Mouse (Mus musculus): ENCODE results near the gene Rasl11b.

Gene Rasl11b

GRCm38 (mm10) chr5:74194841-74195613 lies at the start of gene Rasl11b:
TSS of gene Rasl11b (plus strand) at chr5:74195286.
- DNase-seq (ENCODE audit: low spot score) = peak; percentile 93

- no peak for DNase-seq (ENCODE audit: low spot score)
Measured at GRCm38 (mm10) chr5:74147631-74148030, 47.5 kb upstream of the Rasl11b start.

- DNase-seq (ENCODE audit: low spot score) = no peak
Measured at GRCm38 (mm10) chr5:74149975-74150374, 45.1 kb upstream of the Rasl11b start.

- DNase-seq (ENCODE audit: low spot score) = no peak
Measured at GRCm38 (mm10) chr5:74151774-74152173, 43.3 kb upstream of the Rasl11b start.

- DNase-seq (ENCODE audit: low spot score) = no peak
Measured at GRCm38 (mm10) chr5:74155860-74156351, 39.2 kb upstream of the Rasl11b start.

- DNase-seq (ENCODE audit: low spot score) = no peak
Measured at GRCm38 (mm10) chr5:74158929-74159632, 36.0 kb upstream of the Rasl11b start.

- no peak for DNase-seq (ENCODE audit: low spot score)
Measured at GRCm38 (mm10) chr5:74159906-74160305, 35.2 kb upstream of the Rasl11b start.

GRCm38 (mm10) chr5:74160349-74160748 lies 34.7 kb upstream of the Rasl11b start:
- DNase-seq (ENCODE audit: low spot score) = no peak

- DNase-seq (ENCODE audit: low spot score) = no peak
Measured at GRCm38 (mm10) chr5:74161297-74161926, 33.7 kb upstream of the Rasl11b start.

- DNase-seq (ENCODE audit: low spot score) = no peak
Measured at GRCm38 (mm10) chr5:74162013-74162412, 33.1 kb upstream of the Rasl11b start.

GRCm38 (mm10) chr5:74163141-74163540 lies 31.9 kb upstream of the Rasl11b start:
- no peak for DNase-seq (ENCODE audit: low spot score)

GRCm38 (mm10) chr5:74164547-74164946 lies 30.5 kb upstream of the Rasl11b start:
- DNase-seq (ENCODE audit: low spot score) = no peak

- DNase-seq (ENCODE audit: low spot score) = no peak
Measured at GRCm38 (mm10) chr5:74166642-74167041, 28.4 kb upstream of the Rasl11b start.

GRCm38 (mm10) chr5:74168085-74168484 lies 27.0 kb upstream of the Rasl11b start:
- no peak for DNase-seq (ENCODE audit: low spot score)

GRCm38 (mm10) chr5:74171768-74172167 lies 23.3 kb upstream of the Rasl11b start:
- DNase-seq (ENCODE audit: low spot score) = no peak

GRCm38 (mm10) chr5:74172208-74172607 lies 22.9 kb upstream of the Rasl11b start:
- no peak for DNase-seq (ENCODE audit: low spot score)

- DNase-seq (ENCODE audit: low spot score) = no peak
Measured at GRCm38 (mm10) chr5:74173162-74173844, 21.8 kb upstream of the Rasl11b start.

GRCm38 (mm10) chr5:74175526-74176270 lies 19.4 kb upstream of the Rasl11b start:
- no peak for DNase-seq (ENCODE audit: low spot score)

- no peak for DNase-seq (ENCODE audit: low spot score)
Measured at GRCm38 (mm10) chr5:74180216-74180615, 14.9 kb upstream of the Rasl11b start.

- no peak for DNase-seq (ENCODE audit: low spot score)
Measured at GRCm38 (mm10) chr5:74183118-74183517, 12.0 kb upstream of the Rasl11b start.

GRCm38 (mm10) chr5:74184607-74185006 lies 10.5 kb upstream of the Rasl11b start:
- no peak for DNase-seq (ENCODE audit: low spot score)

Data from left cerebral cortex, adult 11 months (tissue).